Mouse (Mus musculus): ENCODE measurements at regions not wholly inside any gene's neighbourhood (a gene's known extent, or its start where the extent isn't known, plus 50 kb on each side); places are given as distances from the start of the nearest gene placed in this dataset.

- DNase-seq (ENCODE audit: inconsistent age in 2 of 2, low spot score in 1 of 2), result no peak
Measured at GRCm38 (mm10) chr12:56275556-56276242, 70.0 kb downstream of the Mbip start.

- DNase-seq (ENCODE audit: inconsistent age in 2 of 2, low spot score in 1 of 2), result no peak
Measured at GRCm38 (mm10) chr12:56265049-56265448, 80.6 kb downstream of the Mbip start.

DNA sequence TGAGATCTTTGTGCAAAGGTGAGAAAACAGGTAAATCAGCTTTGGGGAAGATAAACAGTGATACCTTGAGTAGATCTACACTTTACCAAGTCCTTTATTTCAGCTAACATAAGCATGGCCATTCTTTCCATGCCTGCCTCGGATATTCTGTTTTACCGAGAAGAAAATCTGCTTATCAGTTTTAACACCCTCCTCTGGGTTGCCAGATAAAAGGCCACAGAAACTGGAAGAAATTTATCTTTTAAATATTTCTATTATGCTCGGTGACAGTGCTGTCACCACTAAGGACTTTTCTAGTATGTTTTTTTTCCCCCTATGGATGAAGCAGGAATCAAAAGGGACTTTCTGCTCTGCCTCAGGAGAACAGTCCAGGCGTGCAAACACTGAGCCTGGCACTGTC, 84.2 kb downstream of the Mbip start:
- no peak for DNase-seq (ENCODE audit: inconsistent age in 2 of 2, low spot score in 1 of 2)

GRCm38 (mm10) chr12:56258401-56259050, 87.2 kb downstream of the Mbip start:
- DNase-seq (ENCODE audit: inconsistent age in 2 of 2, low spot score in 1 of 2), result no peak

- DNase-seq (ENCODE audit: inconsistent age in 2 of 2, low spot score in 1 of 2), result no peak
Measured at GRCm38 (mm10) chr12:56256243-56256881, 89.3 kb downstream of the Mbip start.

DNA sequence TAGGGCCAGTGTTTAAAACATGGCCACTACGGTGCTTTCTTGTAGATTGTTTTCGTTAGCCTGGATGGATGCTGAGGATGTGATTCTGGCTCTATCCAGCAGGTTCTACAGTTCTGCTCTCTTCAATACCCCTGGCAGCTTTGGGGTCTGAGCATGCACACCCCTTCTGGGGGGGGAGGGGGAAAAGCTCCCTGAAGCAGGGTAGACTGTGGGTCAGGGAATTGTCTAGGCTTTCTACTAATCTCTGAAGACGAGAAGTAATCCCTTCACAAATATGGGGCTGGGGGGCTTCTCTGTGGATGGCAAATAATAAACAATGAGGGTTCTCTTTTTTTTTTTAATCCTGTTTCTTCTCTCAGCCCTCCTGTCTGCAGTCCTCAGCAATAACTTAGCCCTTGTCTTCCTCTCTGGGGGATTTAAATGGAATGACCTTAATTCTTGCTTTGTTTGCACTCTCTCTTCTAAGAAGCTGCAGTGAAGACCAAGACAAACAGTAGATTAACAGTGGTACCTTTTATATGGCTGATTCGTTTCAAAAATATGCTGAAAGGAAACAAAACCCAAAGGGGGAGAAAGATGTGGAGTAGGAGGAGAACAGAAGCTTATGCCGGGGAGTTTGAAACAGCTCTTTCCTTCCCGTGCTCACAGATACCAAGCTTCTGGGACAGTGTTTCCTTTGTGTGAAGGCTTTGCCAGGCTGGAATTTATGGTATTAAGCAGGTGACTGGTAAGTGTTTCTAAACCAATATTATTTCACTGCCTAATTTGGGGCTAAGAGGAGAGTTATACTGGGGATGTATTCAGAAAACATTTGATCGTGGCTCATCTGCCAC, 92.9 kb downstream of the Mbip start:
- DNase-seq (ENCODE audit: inconsistent age in 2 of 2, low spot score in 1 of 2), result no peak

GRCm38 (mm10) chr12:56250262-56250661, 95.4 kb downstream of the Mbip start:
- DNase-seq (ENCODE audit: inconsistent age in 2 of 2, low spot score in 1 of 2), result no peak

- DNase-seq (ENCODE audit: inconsistent age in 2 of 2, low spot score in 1 of 2), result no peak
Measured at GRCm38 (mm10) chr12:56246406-56246805, 99.3 kb downstream of the Mbip start.

- no peak for DNase-seq (ENCODE audit: inconsistent age in 2 of 2, low spot score in 1 of 2)
Measured at GRCm38 (mm10) chr12:56242803-56243202, 102.9 kb downstream of the Mbip start.

DNA sequence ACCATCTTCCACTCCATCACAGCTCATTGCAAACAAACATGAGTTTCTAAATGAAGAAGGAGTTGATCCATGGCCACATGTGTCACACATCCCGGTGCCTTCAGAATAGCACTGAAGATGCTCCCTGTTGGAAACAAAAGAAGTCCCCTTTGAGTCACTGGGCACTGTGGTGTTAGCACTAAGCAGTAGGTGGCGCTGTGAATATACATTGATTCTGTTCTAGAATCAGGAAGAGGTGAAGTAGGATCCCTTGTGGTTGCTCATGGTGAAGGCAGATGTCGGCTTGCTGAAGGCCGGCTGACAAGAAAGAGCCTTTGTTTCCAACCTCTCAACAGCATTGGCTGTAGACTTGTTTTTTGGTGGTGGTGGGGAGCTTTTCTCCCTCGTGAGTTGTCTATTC, 104.0 kb downstream of the Mbip start:
- DNase-seq (ENCODE audit: inconsistent age in 2 of 2, low spot score in 1 of 2), result peak; percentile 31 to 87

DNA sequence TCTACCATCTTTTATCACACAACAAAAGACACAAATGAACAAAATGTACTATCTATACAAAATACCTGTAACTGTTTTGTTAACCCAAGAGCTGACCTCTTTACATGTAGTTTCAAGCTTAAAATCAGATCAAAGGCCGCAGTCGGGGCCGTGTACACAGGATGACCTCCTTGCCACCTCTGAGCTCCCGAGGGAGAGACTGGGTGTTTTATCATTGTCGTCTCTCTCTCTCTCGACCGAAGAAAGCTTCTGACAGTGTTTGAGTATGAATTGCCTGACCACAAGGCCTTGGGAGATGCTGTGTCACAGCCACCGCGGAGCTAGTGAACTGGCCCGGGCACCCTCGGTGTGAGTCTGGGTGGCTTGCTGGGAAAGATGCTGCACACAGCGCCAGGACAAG, 105.5 kb downstream of the Mbip start:
- DNase-seq (ENCODE audit: inconsistent age in 2 of 2, low spot score in 1 of 2), result no peak

DNA sequence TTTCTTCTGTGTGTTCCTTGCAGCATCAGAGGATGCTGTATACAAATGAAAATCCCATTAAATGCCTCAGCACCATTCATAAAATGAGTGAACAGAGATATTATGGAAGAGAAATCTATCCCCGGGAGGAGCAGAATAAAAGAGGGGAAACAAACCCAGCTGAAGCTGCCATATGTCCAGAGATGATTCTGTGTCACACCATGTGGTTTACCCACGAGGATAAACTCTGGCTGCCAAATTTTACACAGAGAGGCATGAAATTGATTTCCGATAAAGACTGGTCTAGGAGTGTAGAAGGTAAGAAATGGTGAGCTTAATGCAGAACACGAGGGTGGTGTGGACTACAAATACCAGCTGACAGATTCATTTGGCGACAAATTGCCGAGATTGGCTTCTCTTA, 111.1 kb downstream of the Mbip start:
- no peak for DNase-seq (ENCODE audit: inconsistent age in 2 of 2, low spot score in 1 of 2)

- no peak for DNase-seq (ENCODE audit: inconsistent age in 2 of 2, low spot score in 1 of 2)
Measured at GRCm38 (mm10) chr12:56233209-56233608, 112.5 kb downstream of the Mbip start.

GRCm38 (mm10) chr12:56224142-56224895, 121.4 kb downstream of the Mbip start:
- DNase-seq (ENCODE audit: inconsistent age in 2 of 2, low spot score in 1 of 2), result no peak

- DNase-seq (ENCODE audit: inconsistent age in 2 of 2, low spot score in 1 of 2), result no peak
Measured at GRCm38 (mm10) chr12:56193524-56193923, 152.2 kb downstream of the Mbip start.

- no peak for DNase-seq (ENCODE audit: inconsistent age in 2 of 2, low spot score in 1 of 2)
Measured at GRCm38 (mm10) chr12:56189562-56189961, 156.1 kb downstream of the Mbip start.

DNA sequence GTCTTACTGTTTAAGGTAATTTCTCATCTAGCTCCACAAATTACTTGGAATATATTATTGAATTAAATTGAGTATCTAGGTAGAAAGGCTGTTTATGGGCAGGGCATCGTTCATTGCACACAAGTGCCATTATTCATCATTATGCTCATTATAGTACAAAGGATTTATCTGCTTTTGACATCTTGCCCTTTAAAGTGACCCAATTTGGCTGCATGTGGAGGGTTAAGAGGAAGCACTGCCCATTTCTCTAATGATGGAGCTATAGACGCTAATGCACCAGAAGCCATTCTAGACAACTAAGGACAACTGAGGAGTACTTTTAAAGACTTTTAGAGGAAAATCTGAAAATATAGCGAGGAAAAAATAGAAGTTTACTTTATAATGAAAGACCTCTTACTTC, 185.0 kb downstream of the Mbip start:
- DNase-seq (ENCODE audit: inconsistent age in 2 of 2, low spot score in 1 of 2), result no peak

DNA sequence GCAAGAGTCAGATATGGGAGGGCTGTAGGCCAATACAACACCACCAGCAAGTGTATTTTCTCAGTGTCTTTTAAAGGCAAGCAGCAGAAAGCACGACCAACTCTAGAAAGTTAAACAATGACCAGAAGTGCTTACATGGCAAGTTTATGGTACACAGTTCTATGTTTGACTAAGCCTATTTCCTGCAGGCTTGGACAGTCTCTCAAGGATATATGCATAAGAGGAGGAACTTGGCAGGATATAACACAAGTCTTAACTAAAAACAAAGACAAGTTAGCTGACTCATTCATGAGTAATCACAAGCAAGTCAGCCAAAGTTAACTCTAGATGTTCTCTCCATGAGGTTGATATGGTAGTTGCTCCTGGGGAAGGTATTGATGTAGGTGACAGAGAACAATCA, 201.3 kb downstream of the Mbip start:
- peak in 1 of 2 experiments; percentile 30 for DNase-seq (ENCODE audit: inconsistent age in 2 of 2, low spot score in 1 of 2)

GRCm38 (mm10) chr12:56143789-56144188, 201.9 kb downstream of the Mbip start:
- DNase-seq (ENCODE audit: inconsistent age in 2 of 2, low spot score in 1 of 2), result no peak

DNA sequence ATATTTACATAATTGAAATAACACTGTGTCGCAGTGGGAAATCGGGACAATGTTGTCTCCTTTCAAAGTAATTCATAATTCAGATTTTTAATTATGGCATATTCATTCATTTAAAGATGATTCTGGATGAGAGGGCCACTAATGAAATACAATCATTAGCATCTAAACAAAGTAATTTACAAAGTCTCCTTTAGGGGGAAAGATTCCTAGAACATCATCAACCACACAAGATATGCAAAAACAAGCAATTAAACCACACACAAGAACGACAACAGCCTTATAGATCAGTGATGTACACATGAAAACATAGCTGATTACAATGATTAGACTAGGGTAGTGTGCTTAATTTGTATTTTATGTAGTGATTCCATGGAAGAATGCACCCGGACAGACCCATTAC, 231.2 kb downstream of the Mbip start:
- DNase-seq (ENCODE audit: inconsistent age in 2 of 2, low spot score in 1 of 2), result no peak

GRCm38 (mm10) chr12:56081406-56081805, 245.3 kb downstream of the Brms1l start:
- no peak for DNase-seq (ENCODE audit: inconsistent age in 2 of 2, low spot score in 1 of 2)
